Mouse (Mus musculus) monocyte, adult 5-6 weeks (primary cell): ENCODE data around the gene Arl2. TPM values are rescaled to one million over a fixed set of nuclear protein-coding genes. Genes with fewer than 3 reads are reported as not detected.
A peak's percentile ranks its signal among the peaks of the same experiment; 100 is the strongest.
"Not testable (repeated sequence)": the region's sequence is repeated elsewhere in the genome, so short reads cannot be mapped to it uniquely, and the experiment has no call there.

Experiments
- ATAC-seq: fragments of 153-309, 156-312 bp; replicated peaks from 2 replicates; pipeline ENCODE4 v1.8.0; 2017; ENCODE audit warnings: mild to moderate bottlenecking; ENCODE audit not compliant: low TSS enrichment, insufficient number of reproducible peaks, severe bottlenecking, poor library complexity, low FRiP score
- total RNA-seq: library from RNA; stranded (forward); fragments of 200-1000, 200-491, 200-594 nt; gene quantifications from 3 replicates; pipeline ENCODE4 v1.2.3, GENCODE M21; 2017

Arl2 gene
- total RNA-seq, 1 experiment from 2014 or later: 5.8 TPM

- not testable (repeated sequence) for ATAC-seq
Observed at GRCm38 (mm10) chr19:6130414-6131128, 10.8 kb downstream of the Arl2 start.

- ATAC-seq: peak; percentile 94
Observed at GRCm38 (mm10) chr19:6127760-6128341, 13.5 kb downstream of the Arl2 start, which contains the start of gene Snx15. TSS of gene Snx15 (minus strand) at chr19:6128304.

GRCm38 (mm10) chr19:6126789-6127580 is 14.4 kb downstream of the Arl2 start:
- ATAC-seq: no peak

GRCm38 (mm10) chr19:6126289-6126688 is 15.1 kb downstream of the Arl2 start:
- peak; percentile 44; the same call in 1 of the 2 replicates for ATAC-seq

- ATAC-seq: no peak
Observed at GRCm38 (mm10) chr19:6124898-6125297, 16.4 kb downstream of the Arl2 start.

- no peak for ATAC-seq
Observed at GRCm38 (mm10) chr19:6123330-6123729, 18.0 kb downstream of the Arl2 start.

GRCm38 (mm10) chr19:6121761-6122160 is 19.6 kb downstream of the Arl2 start:
- ATAC-seq: no peak

GRCm38 (mm10) chr19:6118677-6119185 is 22.6 kb downstream of the Arl2 start:
- ATAC-seq: no peak

GRCm38 (mm10) chr19:6117986-6118676 is 23.2 kb downstream of the Arl2 start, which contains the start of gene Sac3d1:
TSS of gene Sac3d1 (minus strand) at chr19:6118650.
- peak; percentile 91 for ATAC-seq

- no peak for ATAC-seq
Observed at GRCm38 (mm10) chr19:6117346-6117985, 23.9 kb downstream of the Arl2 start.

GRCm38 (mm10) chr19:6116113-6116850 is 25.1 kb downstream of the Arl2 start:
- no peak for ATAC-seq

GRCm38 (mm10) chr19:6113116-6113515 is 28.2 kb downstream of the Arl2 start:
- ATAC-seq: no peak

- no peak for ATAC-seq
Observed at GRCm38 (mm10) chr19:6105586-6105985, 35.8 kb downstream of the Arl2 start, which contains the start of gene Naaladl1. TSS of gene Naaladl1 (plus strand) at chr19:6105782.

GRCm38 (mm10) chr19:6104476-6104875 is 36.9 kb downstream of the Arl2 start:
- ATAC-seq: no peak

GRCm38 (mm10) chr19:6102169-6102853 is 39.0 kb downstream of the Arl2 start:
- ATAC-seq: no peak

- ATAC-seq: no peak
Observed at GRCm38 (mm10) chr19:6101186-6101585, 40.2 kb downstream of the Arl2 start.

- ATAC-seq: no peak
Observed at GRCm38 (mm10) chr19:6097847-6098246, 43.5 kb downstream of the Arl2 start.
